Mouse (Mus musculus) stomach, postnatal 0 days (tissue): Measurements from ENCODE around the gene Gm45785.

Source experiments
- CTCF ChIP-seq: IDR thresholded peaks from 2 replicates; pipeline ENCODE4 v1.5.1; 2016; ENCODE audit warnings: antibody characterized with exemption, low read depth, mild to moderate bottlenecking, moderate library complexity
- EP300 ChIP-seq: optimal IDR thresholded peaks from 2 replicates; pipeline ENCODE3; 2016; ENCODE audit warnings: antibody characterized with exemption

DNA sequence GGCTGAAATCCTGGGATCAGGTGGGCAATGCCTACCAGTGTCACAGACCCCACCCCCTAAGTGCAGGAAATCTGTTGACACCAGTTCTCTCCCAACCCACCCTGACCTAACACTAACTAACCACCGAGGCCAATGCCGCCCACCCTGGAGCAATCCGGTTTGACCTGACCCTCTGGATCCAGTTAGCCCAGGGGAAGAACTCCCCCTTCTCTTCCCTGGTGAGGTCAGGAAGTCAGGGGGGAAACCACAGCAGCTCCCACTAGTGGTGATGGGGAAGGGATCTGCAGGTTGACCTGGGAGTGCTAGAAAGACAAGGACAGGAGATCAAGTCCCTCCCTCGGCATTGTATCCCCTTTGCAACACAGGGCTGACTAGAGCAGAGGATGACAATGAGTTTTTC lies 10.4 kb downstream of the Gm45785 start:
- TF ChIP-seq CTCF = peak; percentile 40
- TF ChIP-seq EP300 = no peak
